Mouse (Mus musculus): ENCODE data around the gene Aunip. TPM values are rescaled to one million over a fixed set of nuclear protein-coding genes. Genes with fewer than 3 reads are reported as not detected.

Aunip gene
- polyA plus RNA-seq, 1 experiment from 2014 or later = 26.9 TPM

GRCm38 (mm10) chr4:134503686-134504357, 7.0 kb upstream of the Aunip start:
- ATAC-seq = peak; percentile 57
- H3K27me3 ChIP-seq (replicated peaks) = no peaks in the 10 kb centered on the region
- peaks cover 73% of the 10 kb centered on the region for H3K4me1 ChIP-seq
- H3K4me2 ChIP-seq = peak overlapping the region; percentile 52
- no peaks in the 10 kb centered on the region for H3K9me3 ChIP-seq (replicated peaks)
- H3K4me3 ChIP-seq = 0 out of 2 replicates have a peak overlapping the region, but pooled peaks have one; percentile 20
- 36% methylated on average over 4 of the region's 4 CpGs for WGBS (ENCODE audit: insufficient replicate concordance)
- peak overlapping the region; percentile 29; the same call in 1 of the 2 replicates for H3K9ac ChIP-seq
- peak overlapping the region; percentile 67 for H3K27ac ChIP-seq
- peaks cover 7% of the 10 kb centered on the region for H3K36me3 ChIP-seq

GRCm38 (mm10) chr4:134505303-134505789, 5.5 kb upstream of the Aunip start:
- 58% methylated on average over 4 of the region's 4 CpGs for WGBS (ENCODE audit: insufficient replicate concordance)
- H3K4me3 ChIP-seq = no peak overlapping the region
- no peak for ATAC-seq
- peaks cover 83% of the 10 kb centered on the region for H3K4me1 ChIP-seq
- H3K27ac ChIP-seq = peak overlapping the region; percentile 77
- peak overlapping the region; percentile 40; the same call in 1 of the 2 replicates for H3K4me2 ChIP-seq
- H3K36me3 ChIP-seq = peaks cover 7% of the 10 kb centered on the region
- no peaks in the 10 kb centered on the region for H3K27me3 ChIP-seq (replicated peaks)
- H3K9me3 ChIP-seq (replicated peaks) = no peaks in the 10 kb centered on the region
- H3K9ac ChIP-seq = peak overlapping the region; percentile 49; the same call in 1 of the 2 replicates

DNA sequence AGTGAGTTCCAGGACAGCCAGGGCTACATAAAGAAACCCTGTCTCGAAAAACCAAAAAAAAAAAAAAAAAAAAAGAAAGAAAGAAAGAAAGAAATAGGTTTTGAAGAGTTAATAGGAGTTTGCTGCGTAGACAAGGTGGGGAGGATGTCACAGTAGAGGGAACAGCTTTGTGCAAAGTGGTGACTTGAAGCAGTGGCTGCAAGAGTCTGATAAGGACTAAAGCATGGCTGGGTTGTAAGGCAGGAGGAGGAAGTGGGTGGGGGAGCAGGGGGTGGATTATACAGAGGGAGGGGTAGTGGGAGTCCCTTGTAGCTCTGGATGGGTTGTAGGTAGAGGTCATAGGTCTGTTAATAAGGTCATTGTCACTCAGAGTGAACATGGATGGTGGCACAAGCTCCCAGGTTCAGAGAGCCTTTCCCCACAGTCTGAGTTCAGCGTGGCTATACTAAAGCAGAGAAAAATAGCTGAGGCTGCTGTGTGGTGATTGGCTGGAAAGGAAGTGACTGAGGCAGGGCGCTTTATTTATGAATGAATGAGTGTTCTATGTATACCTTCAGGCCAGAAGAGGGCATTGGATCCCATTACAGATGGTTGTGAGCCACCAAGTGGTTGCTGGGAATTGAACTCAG, 4.7 kb upstream of the Aunip start:
- peaks cover 7% of the 10 kb centered on the region for H3K36me3 ChIP-seq
- H3K9me3 ChIP-seq (replicated peaks) = no peaks in the 10 kb centered on the region
- H3K9ac ChIP-seq = no peak overlapping the region
- WGBS (ENCODE audit: insufficient replicate concordance) = 25% methylated on average over 3 of the region's 4 CpGs
- ATAC-seq = peak; percentile 86
- H3K27me3 ChIP-seq (replicated peaks) = no peaks in the 10 kb centered on the region
- H3K27ac ChIP-seq = peak overlapping the region; percentile 77
- H3K4me2 ChIP-seq = peak overlapping the region; percentile 40
- H3K4me3 ChIP-seq = no peak overlapping the region
- H3K4me1 ChIP-seq = peaks cover 82% of the 10 kb centered on the region

- no peak overlapping the region for H3K9ac ChIP-seq
- no peak overlapping the region for H3K4me2 ChIP-seq
- peaks cover 7% of the 10 kb centered on the region for H3K36me3 ChIP-seq
- no peaks in the 10 kb centered on the region for H3K9me3 ChIP-seq (replicated peaks)
- WGBS (ENCODE audit: insufficient replicate concordance) = 86% methylated on average over 19 of the region's 19 CpGs
- H3K27me3 ChIP-seq (replicated peaks) = no peaks in the 10 kb centered on the region
- ATAC-seq = no peak
- peak overlapping the region; percentile 30 for H3K27ac ChIP-seq
- H3K4me3 ChIP-seq = no peak overlapping the region
- H3K4me1 ChIP-seq = peaks cover 83% of the 10 kb centered on the region
These were observed 4.1 kb upstream of the Aunip start for GRCm38 (mm10) chr4:134506713-134507112.

- H3K36me3 ChIP-seq = peaks cover 20% of the 10 kb centered on the region
- no peaks in the 10 kb centered on the region for H3K9me3 ChIP-seq (replicated peaks)
- peak overlapping the region; percentile 43; the same call in 1 of the 2 replicates for H3K27ac ChIP-seq
- 76% methylated on average over 4 of the region's 4 CpGs for WGBS (ENCODE audit: insufficient replicate concordance)
- peaks cover 85% of the 10 kb centered on the region for H3K4me1 ChIP-seq
- H3K9ac ChIP-seq = peak overlapping the region; percentile 12; the same call in 1 of the 2 replicates
- no peak for ATAC-seq
- peak overlapping the region; percentile 79 for H3K4me3 ChIP-seq
- no peaks in the 10 kb centered on the region for H3K27me3 ChIP-seq (replicated peaks)
- H3K4me2 ChIP-seq = peak overlapping the region; percentile 89
These were observed 403 bp upstream of the Aunip start for GRCm38 (mm10) chr4:134510396-134510795.

- peak overlapping the region; percentile 88 for H3K9ac ChIP-seq
- 18% methylated on average over 6 of the region's 6 CpGs for WGBS (ENCODE audit: insufficient replicate concordance)
These were observed 931 bp downstream of the Aunip start for GRCm38 (mm10) chr4:134511730-134512129.

DNA sequence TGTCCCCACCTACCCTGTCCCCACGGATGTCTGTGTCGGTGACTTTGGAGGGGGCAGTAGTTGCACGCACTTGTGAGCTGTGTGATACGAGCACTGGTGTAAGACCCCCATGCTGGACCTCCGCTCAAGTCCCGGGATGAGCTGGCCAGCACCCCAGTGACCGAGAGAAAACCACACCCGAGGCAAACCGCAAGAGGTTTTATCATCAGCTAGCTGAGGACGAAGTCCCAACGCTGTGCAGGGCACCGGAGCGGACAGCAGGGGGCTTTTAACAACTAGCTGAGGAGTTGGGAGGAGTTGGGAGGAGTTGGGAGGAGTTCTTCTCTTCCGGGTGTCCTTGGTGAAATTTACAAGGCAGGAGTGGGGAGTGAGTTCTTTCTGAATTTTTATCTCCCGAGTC, 2.0 kb downstream of the Aunip start:
- H3K27me3 ChIP-seq (replicated peaks) = no peaks in the 10 kb centered on the region
- H3K9me3 ChIP-seq (replicated peaks) = no peaks in the 10 kb centered on the region
- peaks cover 31% of the 10 kb centered on the region for H3K36me3 ChIP-seq
- H3K4me3 ChIP-seq = peak overlapping the region; percentile 79
- H3K4me1 ChIP-seq = peaks cover 86% of the 10 kb centered on the region
- peak overlapping the region; percentile 89 for H3K4me2 ChIP-seq
- WGBS (ENCODE audit: insufficient replicate concordance) = 7% methylated on average over 15 of the region's 15 CpGs
- ATAC-seq = peak; percentile 64
- H3K27ac ChIP-seq = peak overlapping the region; percentile 91
- peak overlapping the region; percentile 88 for H3K9ac ChIP-seq

More at GRCm38 (mm10) chr4:134511730-134512129, 931 bp downstream of the Aunip start:
- Histone ChIP-seq H3K4me1 (peaks cover 86% of the 10 kb centered on the region), H3K4me2 (peak overlapping the region; percentile 89), H3K36me3 (peaks cover 28% of the 10 kb centered on the region), H3K27me3 (replicated peaks) (no peaks in the 10 kb centered on the region), H3K9me3 (replicated peaks) (no peaks in the 10 kb centered on the region), H3K27ac (peak overlapping the region; percentile 91), H3K4me3 (peak overlapping the region; percentile 79)
- ATAC-seq = no peak

GRCm38 (mm10) chr4:134514309-134514930, 3.6 kb downstream of the Aunip start:
- Histone ChIP-seq H3K27me3 (replicated peaks) (no peaks in the 10 kb centered on the region), H3K36me3 (peaks cover 44% of the 10 kb centered on the region), H3K27ac (peak overlapping the region; percentile 91), H3K9ac (peak overlapping the region; percentile 88), H3K4me2 (peak overlapping the region; percentile 89), H3K4me1 (peaks cover 79% of the 10 kb centered on the region), H3K9me3 (replicated peaks) (no peaks in the 10 kb centered on the region), H3K4me3 (peak overlapping the region; percentile 79)
- WGBS (ENCODE audit: insufficient replicate concordance) = 56% methylated on average over 11 of the region's 11 CpGs
- peak; percentile 57 for ATAC-seq

DNA sequence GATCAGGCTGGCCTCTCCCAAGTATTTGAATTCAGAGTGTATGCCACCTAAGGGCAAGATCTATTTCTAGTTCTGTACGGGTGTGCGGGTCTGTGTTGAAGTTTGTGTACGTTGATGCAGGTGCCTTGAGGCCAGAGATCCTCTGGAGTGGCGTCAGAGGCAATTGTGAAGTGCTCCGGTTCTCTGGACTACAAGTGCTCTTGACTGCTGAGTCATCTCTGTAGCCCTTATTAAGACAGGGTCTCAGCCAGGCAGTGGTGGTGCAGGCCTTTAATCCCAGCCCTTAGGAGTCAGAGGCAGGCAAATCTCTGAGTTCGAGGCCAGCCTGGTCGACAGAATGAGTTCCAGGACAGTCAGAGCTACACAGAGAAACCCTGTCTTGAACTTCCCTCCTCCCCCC, 4.8 kb downstream of the Aunip start:
- WGBS (ENCODE audit: insufficient replicate concordance) = 53% methylated on average over 7 of the region's 7 CpGs
- Histone ChIP-seq H3K4me2 (peak overlapping the region; percentile 89), H3K36me3 (peaks cover 56% of the 10 kb centered on the region), H3K9ac (peak overlapping the region; percentile 58), H3K4me1 (peaks cover 69% of the 10 kb centered on the region), H3K4me3 (peak overlapping the region; percentile 3; the same call in 1 of the 2 replicates), H3K9me3 (replicated peaks) (no peaks in the 10 kb centered on the region), H3K27ac (peak overlapping the region; percentile 69), H3K27me3 (replicated peaks) (no peaks in the 10 kb centered on the region)
- no peak for ATAC-seq

DNA sequence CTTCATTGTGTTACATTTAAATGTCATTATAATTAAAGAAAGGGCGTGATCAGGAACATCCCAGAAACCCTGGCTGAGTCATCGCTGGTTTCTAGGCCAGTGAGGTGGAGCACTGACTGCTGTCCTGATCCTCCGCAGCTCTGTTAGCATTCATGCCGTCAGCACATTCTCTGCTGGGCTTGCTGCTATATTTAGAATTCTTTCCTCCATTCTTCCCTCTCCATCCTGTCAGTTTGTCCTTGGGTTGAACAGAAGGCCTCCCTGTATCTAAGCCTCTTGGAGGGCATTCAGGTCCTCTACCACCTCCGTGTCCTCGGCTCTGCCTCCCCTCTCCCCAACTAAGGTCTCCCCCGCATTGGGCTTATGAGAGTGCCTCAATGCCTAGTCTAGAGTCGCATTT, 6.2 kb downstream of the Aunip start:
- Histone ChIP-seq H3K4me2 (peak overlapping the region; percentile 33), H3K9ac (0 out of 2 replicates have a peak overlapping the region, but pooled peaks have one; percentile 27), H3K27ac (peak overlapping the region; percentile 73), H3K36me3 (peaks cover 70% of the 10 kb centered on the region), H3K27me3 (replicated peaks) (no peaks in the 10 kb centered on the region), H3K4me3 (no peak overlapping the region), H3K4me1 (peaks cover 64% of the 10 kb centered on the region), H3K9me3 (replicated peaks) (no peaks in the 10 kb centered on the region)
- no peak for ATAC-seq
- 62% methylated on average over 8 of the region's 8 CpGs for WGBS (ENCODE audit: insufficient replicate concordance)

- H3K9ac ChIP-seq = 0 out of 2 replicates have a peak overlapping the region, but pooled peaks have one; percentile 27
- H3K27me3 ChIP-seq (replicated peaks) = no peaks in the 10 kb centered on the region
- peaks cover 77% of the 10 kb centered on the region for H3K36me3 ChIP-seq
- H3K4me2 ChIP-seq = peak overlapping the region; percentile 33; the same call in 1 of the 2 replicates
- peaks cover 57% of the 10 kb centered on the region for H3K4me1 ChIP-seq
- no peak for ATAC-seq
- H3K4me3 ChIP-seq = no peak overlapping the region
- H3K9me3 ChIP-seq (replicated peaks) = no peaks in the 10 kb centered on the region
- H3K27ac ChIP-seq = peak overlapping the region; percentile 73
- 69% methylated on average over 10 of the region's 10 CpGs for WGBS (ENCODE audit: insufficient replicate concordance)
These were observed 6.9 kb downstream of the Aunip start for GRCm38 (mm10) chr4:134517719-134518118.

All from liver, embryonic 12.5 days (tissue).